Mouse (Mus musculus): ENCODE measurements around the gene Atf6b. TPM values are rescaled to one million over a fixed set of nuclear protein-coding genes. Genes with fewer than 3 reads are reported as not detected.

The Atf6b gene
- polyA plus RNA-seq, 1 experiment from 2014 or later = 94.8 TPM

DNA sequence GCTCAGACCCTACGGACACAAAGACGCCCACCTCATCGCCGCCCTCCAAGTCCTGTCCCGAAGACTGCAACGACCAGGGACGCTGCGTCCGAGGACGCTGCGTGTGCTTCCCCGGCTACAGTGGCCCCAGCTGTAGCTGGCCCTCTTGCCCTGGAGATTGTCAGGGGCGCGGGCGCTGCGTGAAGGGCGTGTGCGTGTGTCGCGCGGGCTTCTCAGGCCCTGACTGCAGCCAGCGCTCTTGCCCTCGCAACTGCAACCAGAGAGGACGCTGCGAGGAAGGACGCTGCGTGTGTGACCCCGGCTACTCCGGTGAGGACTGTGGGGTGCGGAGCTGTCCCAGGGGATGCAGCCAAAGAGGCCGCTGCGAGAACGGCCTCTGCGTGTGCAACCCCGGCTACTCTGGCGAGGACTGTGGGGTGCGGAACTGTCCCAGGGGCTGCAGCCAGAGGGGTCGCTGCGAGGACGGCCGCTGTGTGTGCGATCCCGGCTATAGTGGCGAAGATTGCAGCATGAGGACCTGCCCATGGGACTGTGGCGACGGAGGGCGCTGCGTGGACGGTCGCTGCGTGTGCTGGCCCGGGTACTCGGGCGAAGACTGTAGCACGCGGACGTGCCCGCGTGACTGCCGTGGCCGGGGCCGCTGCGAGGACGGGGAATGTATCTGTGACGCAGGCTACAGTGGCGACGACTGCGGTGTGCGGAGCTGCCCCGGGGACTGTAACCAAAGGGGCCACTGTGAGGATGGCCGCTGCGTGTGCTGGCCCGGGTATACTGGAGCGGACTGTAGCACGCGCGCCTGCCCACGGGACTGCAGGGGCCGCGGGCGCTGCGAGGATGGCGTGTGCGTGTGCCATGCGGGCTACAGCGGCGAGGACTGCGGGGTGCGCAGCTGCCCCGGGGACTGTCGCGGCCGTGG lies 24.5 kb downstream of the Atf6b start:
- Histone ChIP-seq H3K4me1 (replicated peaks) (peaks cover 16% of the 10 kb centered on the region), H3K36me3 (no peaks in the 10 kb centered on the region), H3K9me3 (no peaks in the 10 kb centered on the region), H3K9ac (replicated peaks) (peak overlapping the region; percentile 50), H3K27ac (no peak overlapping the region), H3K27me3 (peaks cover 83% of the 10 kb centered on the region), H3K4me3 (replicated peaks) (peak overlapping the region; percentile 36), H3K4me2 (peak overlapping the region; percentile 65)
- 9% methylated on average over 93 of the region's 93 CpGs for WGBS
- ATAC-seq (ENCODE audit: insufficient number of reproducible peaks, insufficient read depth, low FRiP score, low TSS enrichment, low read depth) = no peak

DNA sequence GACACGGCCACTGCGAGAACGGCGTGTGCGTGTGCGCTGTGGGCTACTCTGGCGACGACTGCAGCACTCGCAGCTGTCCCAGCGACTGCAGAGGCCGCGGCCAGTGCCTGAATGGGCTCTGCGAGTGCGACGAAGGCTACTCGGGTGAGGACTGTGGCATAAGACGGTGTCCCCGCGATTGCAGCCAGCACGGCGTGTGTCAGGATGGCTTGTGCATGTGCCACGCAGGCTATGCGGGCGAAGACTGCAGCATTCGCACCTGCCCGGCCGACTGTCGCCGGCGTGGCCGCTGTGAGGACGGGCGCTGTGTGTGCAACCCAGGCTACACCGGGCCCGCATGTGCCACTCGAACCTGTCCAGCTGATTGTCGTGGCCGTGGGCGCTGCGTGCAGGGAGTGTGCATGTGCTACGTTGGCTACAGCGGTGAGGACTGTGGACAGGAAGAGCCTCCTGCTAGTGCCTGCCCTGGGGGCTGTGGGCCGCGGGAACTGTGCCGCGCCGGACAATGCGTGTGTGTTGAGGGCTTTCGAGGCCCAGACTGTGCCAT lies 25.4 kb downstream of the Atf6b start:
- Histone ChIP-seq H3K27me3 (peaks cover 90% of the 10 kb centered on the region), H3K4me2 (peak overlapping the region; percentile 65), H3K4me3 (replicated peaks) (peak overlapping the region; percentile 36), H3K4me1 (replicated peaks) (peaks cover 16% of the 10 kb centered on the region), H3K9ac (replicated peaks) (no peak overlapping the region), H3K27ac (no peak overlapping the region), H3K9me3 (no peaks in the 10 kb centered on the region), H3K36me3 (no peaks in the 10 kb centered on the region)
- WGBS = 33% methylated on average over 49 of the region's 49 CpGs
- no peak for ATAC-seq (ENCODE audit: insufficient number of reproducible peaks, insufficient read depth, low FRiP score, low TSS enrichment, low read depth)

DNA sequence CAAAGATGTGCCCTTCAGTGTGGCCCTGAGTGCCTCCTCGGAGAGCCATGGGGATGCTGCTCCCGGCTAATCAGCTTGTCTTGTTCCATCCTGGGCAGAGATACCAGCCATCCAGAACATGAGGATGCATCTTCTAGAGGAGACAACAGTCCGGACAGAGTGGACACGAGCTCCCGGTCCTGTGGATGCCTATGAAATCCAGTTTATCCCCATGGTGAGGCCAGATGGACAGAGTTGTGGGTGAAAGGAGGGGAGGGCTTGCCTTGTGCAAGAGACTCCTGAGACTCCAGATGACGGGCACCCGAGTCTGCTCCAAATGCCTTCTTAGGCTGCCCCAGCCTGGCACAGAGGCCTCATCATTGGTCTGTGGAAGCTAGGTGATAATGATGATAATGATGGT lies 26.2 kb downstream of the Atf6b start:
- no peak overlapping the region for H3K9ac ChIP-seq (replicated peaks)
- WGBS = 90% methylated on average over 7 of the region's 7 CpGs
- no peaks in the 10 kb centered on the region for H3K36me3 ChIP-seq
- peaks cover 16% of the 10 kb centered on the region for H3K4me1 ChIP-seq (replicated peaks)
- no peak overlapping the region for H3K4me2 ChIP-seq
- no peak overlapping the region for H3K4me3 ChIP-seq (replicated peaks)
- H3K27ac ChIP-seq = no peak overlapping the region
- ATAC-seq (ENCODE audit: insufficient number of reproducible peaks, insufficient read depth, low FRiP score, low TSS enrichment, low read depth) = no peak
- H3K27me3 ChIP-seq = peaks cover 93% of the 10 kb centered on the region
- H3K9me3 ChIP-seq = no peaks in the 10 kb centered on the region

DNA sequence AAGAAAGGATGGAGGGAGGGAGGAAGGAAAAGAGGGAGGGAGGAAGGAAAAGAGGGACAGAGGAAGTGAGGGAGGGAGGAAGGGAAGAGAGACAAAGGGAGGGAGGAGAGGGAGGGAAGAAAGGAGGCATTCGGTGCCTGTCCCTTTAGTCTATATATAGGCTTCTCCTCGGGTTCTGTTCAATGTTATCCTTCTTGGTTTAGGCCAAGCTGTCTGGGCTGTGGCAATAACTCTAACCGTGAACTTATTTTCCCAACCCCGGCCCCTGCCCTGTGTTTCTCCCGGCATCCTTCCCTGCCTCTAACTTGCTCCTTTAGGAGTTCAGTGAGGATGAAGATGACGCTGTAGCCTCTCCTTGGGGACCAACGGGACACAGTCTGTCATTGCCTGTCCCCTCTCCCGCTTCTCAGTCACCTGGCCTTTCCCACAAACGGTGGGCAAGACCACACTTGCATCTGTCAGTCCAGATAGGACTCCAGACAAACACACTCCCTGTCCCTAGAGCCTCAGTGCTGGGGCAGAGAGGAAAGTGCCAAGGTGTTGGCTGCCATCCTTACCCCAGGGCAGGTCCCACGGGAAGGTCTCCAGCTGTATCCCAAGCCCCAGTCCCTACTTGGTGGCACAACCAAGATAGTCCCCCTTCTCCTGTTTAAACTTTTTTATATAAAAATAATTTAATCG lies 27.7 kb downstream of the Atf6b start:
- Histone ChIP-seq H3K36me3 (no peaks in the 10 kb centered on the region), H3K27ac (no peak overlapping the region), H3K4me3 (replicated peaks) (no peak overlapping the region), H3K4me2 (no peak overlapping the region), H3K9ac (replicated peaks) (no peak overlapping the region), H3K4me1 (replicated peaks) (peaks cover 16% of the 10 kb centered on the region), H3K9me3 (no peaks in the 10 kb centered on the region), H3K27me3 (peaks cover 98% of the 10 kb centered on the region)
- no peak for ATAC-seq (ENCODE audit: insufficient number of reproducible peaks, insufficient read depth, low FRiP score, low TSS enrichment, low read depth)
- WGBS = 73% methylated on average over 11 of the region's 11 CpGs

DNA sequence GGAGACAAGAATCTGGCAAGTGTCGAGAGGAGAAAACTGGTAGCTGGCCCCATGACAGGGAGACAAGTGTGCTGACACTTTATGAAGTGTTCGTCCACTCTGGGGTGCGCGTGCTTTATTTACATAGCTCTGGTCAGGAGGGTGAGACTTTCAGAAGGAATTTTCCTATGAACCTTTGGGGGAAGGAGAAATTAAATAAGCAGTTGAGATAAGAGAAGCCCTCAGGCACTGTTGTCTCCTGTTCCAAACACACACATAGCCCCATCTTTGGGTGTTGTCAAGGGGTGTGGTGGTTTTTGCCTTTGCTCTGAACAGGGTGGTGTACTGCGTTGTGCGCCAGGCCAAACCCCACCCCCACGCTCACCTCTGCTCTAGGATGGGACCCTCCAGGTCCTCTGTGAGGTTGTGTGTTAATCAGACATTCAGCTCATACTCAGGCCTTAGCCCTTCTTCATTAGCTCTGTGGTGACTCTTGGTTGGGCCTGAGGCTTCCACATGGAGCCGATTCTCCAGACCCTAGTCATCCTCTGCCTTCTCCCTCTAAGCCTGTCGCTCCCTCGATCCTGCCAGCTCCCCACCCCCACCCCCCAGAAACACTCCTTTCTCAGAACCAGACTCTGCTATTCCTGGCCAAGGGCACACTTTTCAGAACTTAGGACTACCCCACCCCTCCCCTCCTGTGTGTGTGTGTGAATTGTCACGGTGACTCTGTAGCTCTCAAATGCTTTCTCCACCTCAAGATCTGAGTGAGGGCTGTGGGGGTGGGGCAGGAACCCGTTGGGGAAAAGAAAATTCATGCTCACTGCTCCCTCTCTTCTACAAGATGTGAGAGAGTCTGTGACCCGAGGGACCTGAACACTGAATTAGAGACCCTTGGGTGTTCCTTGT lies 28.5 kb downstream of the Atf6b start:
- Histone ChIP-seq H3K27me3 (peaks cover 98% of the 10 kb centered on the region), H3K4me3 (replicated peaks) (no peak overlapping the region), H3K9me3 (no peaks in the 10 kb centered on the region), H3K36me3 (no peaks in the 10 kb centered on the region), H3K4me2 (no peak overlapping the region), H3K27ac (no peak overlapping the region), H3K4me1 (replicated peaks) (peaks cover 16% of the 10 kb centered on the region), H3K9ac (replicated peaks) (no peak overlapping the region)
- 72% methylated on average over 13 of the region's 13 CpGs for WGBS
- ATAC-seq (ENCODE audit: insufficient number of reproducible peaks, insufficient read depth, low FRiP score, low TSS enrichment, low read depth) = no peak

DNA sequence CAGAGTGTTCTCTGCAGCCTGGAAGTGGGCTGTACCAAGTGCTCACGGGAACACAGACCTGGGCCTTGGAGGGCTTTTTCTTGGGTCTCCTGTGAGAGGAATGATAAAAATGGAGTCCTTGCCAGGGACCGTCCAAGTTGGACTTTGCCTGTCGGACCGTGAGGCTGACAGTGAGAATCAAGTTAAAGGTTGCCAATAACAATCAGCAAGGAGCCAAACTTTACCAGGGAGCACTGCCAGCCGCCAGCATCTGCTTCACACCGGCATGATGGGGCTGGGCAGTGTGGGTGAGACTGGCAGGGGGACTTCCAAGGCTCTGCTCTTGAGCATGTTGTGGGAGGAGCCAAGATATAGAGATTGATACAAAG lies 29.1 kb downstream of the Atf6b start:
- Histone ChIP-seq H3K4me1 (replicated peaks) (peaks cover 15% of the 10 kb centered on the region), H3K4me3 (replicated peaks) (no peak overlapping the region), H3K27me3 (peaks cover 96% of the 10 kb centered on the region), H3K4me2 (no peak overlapping the region), H3K36me3 (no peaks in the 10 kb centered on the region), H3K9ac (replicated peaks) (no peak overlapping the region), H3K9me3 (no peaks in the 10 kb centered on the region), H3K27ac (no peak overlapping the region)
- WGBS = 84% methylated on average over 6 of the region's 6 CpGs
- ATAC-seq (ENCODE audit: insufficient number of reproducible peaks, insufficient read depth, low FRiP score, low TSS enrichment, low read depth) = no peak

DNA sequence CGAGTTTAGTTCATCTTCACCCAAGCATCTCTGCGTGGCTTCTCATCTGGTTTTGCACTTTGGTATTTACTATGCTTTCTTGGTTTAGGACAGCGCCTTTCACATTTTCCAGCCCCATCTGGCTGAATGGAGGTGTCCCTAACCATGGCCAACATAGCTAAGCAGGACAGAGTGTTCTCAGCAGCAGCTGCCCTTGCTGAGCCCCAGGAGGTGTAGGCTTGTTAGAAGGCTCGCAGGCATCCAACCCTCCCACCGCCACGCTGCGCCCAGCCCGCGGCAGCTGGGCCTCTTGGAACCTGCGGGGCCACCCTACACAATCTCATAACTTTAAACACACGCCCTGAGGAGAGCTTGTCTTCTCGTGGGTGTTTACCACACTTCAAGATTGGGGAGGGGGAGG lies 29.7 kb downstream of the Atf6b start:
- no peaks in the 10 kb centered on the region for H3K36me3 ChIP-seq
- H3K9me3 ChIP-seq = no peaks in the 10 kb centered on the region
- WGBS = 77% methylated on average over 12 of the region's 12 CpGs
- no peak overlapping the region for H3K4me3 ChIP-seq (replicated peaks)
- no peak overlapping the region for H3K4me2 ChIP-seq
- peaks cover 96% of the 10 kb centered on the region for H3K27me3 ChIP-seq
- no peak overlapping the region for H3K9ac ChIP-seq (replicated peaks)
- H3K4me1 ChIP-seq (replicated peaks) = peaks cover 9% of the 10 kb centered on the region
- ATAC-seq (ENCODE audit: insufficient number of reproducible peaks, insufficient read depth, low FRiP score, low TSS enrichment, low read depth) = no peak
- H3K27ac ChIP-seq = no peak overlapping the region

DNA sequence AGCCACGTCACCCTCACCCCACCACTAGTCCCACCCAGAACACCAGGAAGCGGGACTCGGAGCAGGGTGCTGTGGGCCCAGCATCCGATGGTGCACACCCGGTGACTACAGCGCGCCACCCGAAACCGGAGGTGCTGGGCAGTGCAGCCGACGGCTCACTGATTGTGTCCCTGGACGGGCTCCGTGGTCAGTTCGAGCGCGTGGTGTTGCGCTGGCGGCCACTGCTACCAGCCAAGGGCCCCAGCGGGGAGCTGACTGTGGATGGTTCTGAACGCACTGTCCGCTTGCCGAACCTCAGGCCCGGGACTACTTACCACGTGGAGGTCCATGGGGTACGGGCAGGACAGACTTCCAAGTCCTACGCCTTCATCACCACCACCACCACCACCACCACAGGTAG lies 33.2 kb downstream of the Atf6b start:
- Histone ChIP-seq H3K27ac (no peak overlapping the region), H3K27me3 (peaks cover 68% of the 10 kb centered on the region), H3K4me1 (replicated peaks) (peaks cover 10% of the 10 kb centered on the region; the same call in 1 of the 2 replicates), H3K4me3 (replicated peaks) (no peak overlapping the region), H3K9me3 (no peaks in the 10 kb centered on the region), H3K36me3 (no peaks in the 10 kb centered on the region), H3K9ac (replicated peaks) (no peak overlapping the region), H3K4me2 (no peak overlapping the region)
- no peak; the same call in 1 of the 2 replicates for ATAC-seq (ENCODE audit: insufficient number of reproducible peaks, insufficient read depth, low FRiP score, low TSS enrichment, low read depth)
- WGBS = 82% methylated on average over 26 of the region's 26 CpGs

DNA sequence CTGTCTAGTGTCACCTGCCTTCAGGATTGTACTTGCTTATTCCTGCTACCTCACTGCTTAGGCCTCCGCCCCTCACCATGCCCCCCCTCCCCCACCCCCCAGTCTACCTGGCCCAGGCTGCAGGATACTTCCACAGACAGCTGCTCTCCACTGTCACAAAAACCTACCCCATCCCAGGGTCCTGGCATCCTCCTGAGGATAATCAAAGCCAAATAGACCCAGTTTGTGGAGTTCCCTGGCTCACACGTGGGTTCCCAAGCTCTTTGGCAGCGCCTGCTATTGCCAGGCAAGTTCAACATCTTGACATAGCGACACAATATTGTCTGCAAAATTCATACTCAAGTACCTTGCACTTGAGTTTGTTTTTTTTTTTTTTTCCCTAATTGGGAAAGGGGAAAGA lies 33.7 kb downstream of the Atf6b start:
- no peak overlapping the region for H3K4me3 ChIP-seq (replicated peaks)
- WGBS = 84% methylated on average over 4 of the region's 4 CpGs
- H3K4me1 ChIP-seq (replicated peaks) = peaks cover 10% of the 10 kb centered on the region; the same call in 1 of the 2 replicates
- H3K9ac ChIP-seq (replicated peaks) = no peak overlapping the region
- peaks cover 63% of the 10 kb centered on the region for H3K27me3 ChIP-seq
- no peak overlapping the region for H3K4me2 ChIP-seq
- no peak for ATAC-seq (ENCODE audit: insufficient number of reproducible peaks, insufficient read depth, low FRiP score, low TSS enrichment, low read depth)
- no peaks in the 10 kb centered on the region for H3K36me3 ChIP-seq
- H3K9me3 ChIP-seq = no peaks in the 10 kb centered on the region
- no peak overlapping the region for H3K27ac ChIP-seq

DNA sequence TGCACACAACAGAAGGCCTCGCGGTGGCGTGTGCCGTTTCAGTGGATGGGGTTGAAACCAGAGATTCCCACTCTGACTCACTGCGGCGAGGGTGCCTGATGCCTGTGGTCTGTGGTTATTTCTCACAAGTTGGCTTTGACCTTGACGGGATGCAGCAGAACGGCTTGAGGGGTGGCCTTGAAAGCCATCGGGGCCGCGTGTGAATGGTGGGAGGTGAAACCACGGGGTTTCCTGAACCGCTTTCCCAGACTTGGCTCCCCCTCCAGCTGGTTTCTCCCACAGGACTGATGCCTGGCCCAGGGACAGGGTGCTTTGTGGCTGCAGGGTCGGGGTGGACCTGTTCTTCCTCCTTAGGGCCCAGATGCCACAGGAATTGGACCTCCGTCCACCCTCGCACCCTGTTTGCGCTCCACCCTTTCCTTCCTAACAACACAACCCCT lies 34.2 kb downstream of the Atf6b start:
- no peak overlapping the region for H3K27ac ChIP-seq
- no peak overlapping the region for H3K4me3 ChIP-seq (replicated peaks)
- peaks cover 60% of the 10 kb centered on the region for H3K27me3 ChIP-seq
- no peaks in the 10 kb centered on the region for H3K9me3 ChIP-seq
- H3K9ac ChIP-seq (replicated peaks) = no peak overlapping the region
- WGBS = 70% methylated on average over 17 of the region's 17 CpGs
- ATAC-seq (ENCODE audit: insufficient number of reproducible peaks, insufficient read depth, low FRiP score, low TSS enrichment, low read depth) = no peak
- no peak overlapping the region for H3K4me2 ChIP-seq
- no peaks in the 10 kb centered on the region for H3K36me3 ChIP-seq
- H3K4me1 ChIP-seq (replicated peaks) = peaks cover 10% of the 10 kb centered on the region; the same call in 1 of the 2 replicates
